Mouse (Mus musculus): Measurements from ENCODE around the gene Ubc.

GRCm38 (mm10) chr5:125418636-125419035 is 28.6 kb upstream of the Ubc start:
- TF ChIP-seq CTCF (IDR thresholded peaks at IDR 0.05; ENCODE audit: low read depth) (no peak), EP300 (IDR thresholded peaks at IDR 0.05; ENCODE audit: low read depth) (no peak)
